33 mouse cellular contexts compared by ENCODE assay signal in genomic region chr9:46241818-46242217, GRCm38 (mm10). TPM values are rescaled to one million over a fixed set of nuclear protein-coding genes. Genes with fewer than 3 reads are reported as not detected.
DNase-seq lines count a peak whose midpoint lies in the region; ATAC-seq and TF ChIP-seq lines count a peak whose summit lies in the region.
"Had no signal": no experiment of that assay in that cellular context is flagged by ENCODE, and none has a peak within 500 bp of the region (broad histone marks: within the 10 kb centered on the region; RNA-seq: fewer than 3 reads in every experiment).

No protein-coding gene starts in this region.

- no peak for TF ChIP-seq POLR2A in liver, adult 2 months (IDR thresholded peaks at IDR 0.05; ENCODE audit: extremely low read depth, insufficient read depth, low read length)

- no peak overlapping the region for H3K4me3 ChIP-seq in liver, adult 2 months (ENCODE audit: insufficient read depth, low read depth, low read length)
- H3K4me3 ChIP-seq in liver, embryonic 12.5 days = no peak overlapping the region
- H3K4me3 ChIP-seq in intestine, postnatal 0 days (ENCODE audit: low read depth, low read length) = peak overlapping the region; percentile 42
- no peak overlapping the region for H3K4me3 ChIP-seq in stomach, embryonic 15.5 days (replicated peaks)
- H3K4me3 ChIP-seq in kidney, embryonic 15.5 days (replicated peaks) = no peak overlapping the region
- no peak overlapping the region for H3K4me3 ChIP-seq in forebrain, embryonic 14.5 days (ENCODE audit: low read depth, low read length)
- H3K4me3 ChIP-seq: embryonic facial prominence, embryonic 12.5 days; embryonic facial prominence, embryonic 15.5 days; erythroblast, embryonic 14.5 days; forebrain, embryonic 12.5 days; hindbrain, embryonic 12.5 days; hindbrain, embryonic 15.5 days had no signal

- no peak for TF ChIP-seq CTCF in liver, adult 2 months (IDR thresholded peaks at IDR 0.05; ENCODE audit: low read depth, low read length)
- no peak for TF ChIP-seq CTCF in intestine, postnatal 0 days (IDR thresholded peaks at IDR 0.05; ENCODE audit: low read depth)

- H3K79me2 ChIP-seq in liver, adult 2 months (ENCODE audit: control insufficient read depth, insufficient read depth, low read length) = no peaks in the 10 kb centered on the region; the same call in 1 of the 2 replicates

- 64% methylated on average over 2 of the region's 2 CpGs for WGBS in liver, adult 2 months
- 61% methylated on average over 2 of the region's 2 CpGs for WGBS in liver, embryonic 12.5 days (ENCODE audit: insufficient replicate concordance)
- WGBS in intestine, postnatal 0 days = 29% methylated on average over 2 of the region's 2 CpGs
- 64% methylated on average over 2 of the region's 2 CpGs for WGBS in stomach, embryonic 15.5 days
- 81% methylated on average over 2 of the region's 2 CpGs for WGBS in kidney, embryonic 15.5 days
- WGBS in forebrain, embryonic 14.5 days = 84% methylated on average over 2 of the region's 2 CpGs

- ATAC-seq in liver, embryonic 12.5 days = no peak
- no peak for ATAC-seq in intestine, postnatal 0 days
- ATAC-seq in stomach, embryonic 15.5 days (ENCODE audit: insufficient read depth, low FRiP score, low read depth) = peak; percentile 65
- no peak for ATAC-seq in kidney, embryonic 15.5 days (replicated peaks; ENCODE audit: low FRiP score)
- no peak for ATAC-seq in forebrain, embryonic 14.5 days
- ATAC-seq in erythroblast, adult 5-6 weeks (replicated peaks; ENCODE audit: low FRiP score, poor library complexity, severe bottlenecking) = no peak
- ATAC-seq: forebrain, embryonic 16.5 days; Patski had no signal

- no peak overlapping the region for H3K4me2 ChIP-seq in liver, embryonic 12.5 days
- peak overlapping the region; percentile 46 for H3K4me2 ChIP-seq in intestine, postnatal 0 days (replicated peaks; ENCODE audit: low read depth)
- no peak overlapping the region for H3K4me2 ChIP-seq in stomach, embryonic 15.5 days
- no peak overlapping the region for H3K4me2 ChIP-seq in kidney, embryonic 15.5 days
- no peak overlapping the region for H3K4me2 ChIP-seq in forebrain, embryonic 14.5 days (ENCODE audit: low read length)
- H3K4me2 ChIP-seq: embryonic facial prominence, embryonic 12.5 days; embryonic facial prominence, embryonic 15.5 days; forebrain, embryonic 12.5 days; heart, embryonic 11.5 days; hindbrain, embryonic 12.5 days; hindbrain, embryonic 15.5 days had no signal

- H3K4me1 ChIP-seq in liver, adult 2 months (ENCODE audit: control insufficient read depth, insufficient read depth, low read length) = peaks cover 28% of the 10 kb centered on the region
- H3K4me1 ChIP-seq in liver, embryonic 12.5 days = no peaks in the 10 kb centered on the region; the same call in none of the 2 replicates
- 0 out of 2 replicates have a peak, but pooled peaks cover 2% of the 10 kb centered on the region for H3K4me1 ChIP-seq in intestine, postnatal 0 days (replicated peaks; ENCODE audit: control insufficient read depth, insufficient read depth, low read length)
- H3K4me1 ChIP-seq in stomach, embryonic 15.5 days = peaks cover 9% of the 10 kb centered on the region; the same call in 1 of the 2 replicates
- H3K4me1 ChIP-seq in kidney, embryonic 15.5 days = no peaks in the 10 kb centered on the region
- H3K4me1 ChIP-seq in forebrain, embryonic 14.5 days (ENCODE audit: control insufficient read depth, insufficient read depth, low read length) = no peaks in the 10 kb centered on the region
- H3K4me1 ChIP-seq: embryonic facial prominence, embryonic 12.5 days; embryonic facial prominence, embryonic 15.5 days; forebrain, embryonic 12.5 days; hindbrain, embryonic 12.5 days; hindbrain, embryonic 15.5 days had no signal

- no peaks in the 10 kb centered on the region for H3K27me3 ChIP-seq in liver, adult 2 months (ENCODE audit: control insufficient read depth, insufficient read depth, low read length)
- H3K27me3 ChIP-seq in liver, embryonic 12.5 days (replicated peaks) = peaks cover 32% of the 10 kb centered on the region; the same call in 1 of the 2 replicates
- no peaks in the 10 kb centered on the region for H3K27me3 ChIP-seq in intestine, postnatal 0 days (replicated peaks; ENCODE audit: control insufficient read depth, insufficient read depth, low read length)
- H3K27me3 ChIP-seq in stomach, embryonic 15.5 days (replicated peaks) = no peaks in the 10 kb centered on the region
- H3K27me3 ChIP-seq in kidney, embryonic 15.5 days = no peaks in the 10 kb centered on the region
- no peaks in the 10 kb centered on the region for H3K27me3 ChIP-seq in forebrain, embryonic 14.5 days (replicated peaks; ENCODE audit: control insufficient read depth, insufficient read depth, low read length)
- H3K27me3 ChIP-seq: embryonic facial prominence, embryonic 12.5 days; embryonic facial prominence, embryonic 15.5 days; hindbrain, embryonic 12.5 days; hindbrain, embryonic 15.5 days had no signal

- H3K9me3 ChIP-seq in liver, embryonic 12.5 days (replicated peaks) = no peaks in the 10 kb centered on the region
- no peaks in the 10 kb centered on the region for H3K9me3 ChIP-seq in intestine, postnatal 0 days (ENCODE audit: control insufficient read depth)
- no peaks in the 10 kb centered on the region for H3K9me3 ChIP-seq in stomach, embryonic 15.5 days
- H3K9me3 ChIP-seq in kidney, embryonic 15.5 days (replicated peaks) = no peaks in the 10 kb centered on the region
- H3K9me3 ChIP-seq in forebrain, embryonic 14.5 days (replicated peaks; ENCODE audit: control insufficient read depth, low read length) = no peaks in the 10 kb centered on the region
- H3K9me3 ChIP-seq: embryonic facial prominence, embryonic 12.5 days; embryonic facial prominence, embryonic 15.5 days; forebrain, embryonic 12.5 days; hindbrain, embryonic 12.5 days; hindbrain, embryonic 15.5 days had no signal

- peak; percentile 45 for DNase-seq in liver, adult 2 months (ENCODE audit: extremely low read depth, low read depth, low spot score)
- peak; percentile 87 for DNase-seq in yolk sac, embryonic 10.5 days (ENCODE audit: low spot score)
- DNase-seq in forebrain, embryonic 14.5 days (ENCODE audit: low spot score) = no peak
- DNase-seq: adrenal gland, postnatal 10 days; adrenal gland, postnatal 36 days; cerebellum, adult 18-20 months; cerebellum, adult 9-10 months; cerebellum, postnatal 25 days; gastrocnemius, postnatal 10 days; heart, adult 11 months had no signal

- peak overlapping the region; percentile 71 for H3K9ac ChIP-seq in liver, adult 2 months (ENCODE audit: low read depth, low read length)
- no peak overlapping the region for H3K9ac ChIP-seq in liver, embryonic 12.5 days
- H3K9ac ChIP-seq in intestine, postnatal 0 days (ENCODE audit: low read depth, low read length) = peak overlapping the region; percentile 80
- no peak overlapping the region for H3K9ac ChIP-seq in stomach, embryonic 15.5 days
- no peak overlapping the region for H3K9ac ChIP-seq in kidney, embryonic 15.5 days
- no peak overlapping the region for H3K9ac ChIP-seq in forebrain, embryonic 14.5 days (ENCODE audit: low read length)
- H3K9ac ChIP-seq: embryonic facial prominence, embryonic 12.5 days; embryonic facial prominence, embryonic 15.5 days; forebrain, embryonic 12.5 days; hindbrain, embryonic 12.5 days; hindbrain, embryonic 15.5 days had no signal

- no peaks in the 10 kb centered on the region for H3K36me3 ChIP-seq in liver, adult 2 months (ENCODE audit: control insufficient read depth, insufficient read depth, low read length)
- no peaks in the 10 kb centered on the region for H3K36me3 ChIP-seq in liver, embryonic 12.5 days
- peaks cover 6% of the 10 kb centered on the region; the same call in 1 of the 2 replicates for H3K36me3 ChIP-seq in intestine, postnatal 0 days (ENCODE audit: control insufficient read depth, insufficient read depth)
- H3K36me3 ChIP-seq in stomach, embryonic 15.5 days = no peaks in the 10 kb centered on the region
- no peaks in the 10 kb centered on the region for H3K36me3 ChIP-seq in kidney, embryonic 15.5 days
- no peaks in the 10 kb centered on the region for H3K36me3 ChIP-seq in forebrain, embryonic 14.5 days (ENCODE audit: control insufficient read depth, insufficient read depth, low read length)
- H3K36me3 ChIP-seq: embryonic facial prominence, embryonic 12.5 days; embryonic facial prominence, embryonic 15.5 days; forebrain, embryonic 12.5 days; hindbrain, embryonic 12.5 days; hindbrain, embryonic 15.5 days had no signal

- peak overlapping the region; percentile 91 for H3K27ac ChIP-seq in liver, adult 2 months (replicated peaks; ENCODE audit: insufficient read depth, low read depth, low read length)
- H3K27ac ChIP-seq in liver, embryonic 12.5 days = no peak overlapping the region
- H3K27ac ChIP-seq in intestine, postnatal 0 days (ENCODE audit: low read depth, low read length) = peak overlapping the region; percentile 95
- H3K27ac ChIP-seq in stomach, embryonic 15.5 days = no peak overlapping the region
- H3K27ac ChIP-seq in kidney, embryonic 15.5 days = no peak overlapping the region
- no peak overlapping the region for H3K27ac ChIP-seq in forebrain, embryonic 14.5 days (ENCODE audit: low read depth, low read length)
- H3K27ac ChIP-seq: embryonic facial prominence, embryonic 12.5 days; embryonic facial prominence, embryonic 15.5 days; forebrain, embryonic 12.5 days; hindbrain, embryonic 12.5 days; hindbrain, embryonic 15.5 days had no signal

RNA-seq across cellular contexts. Expression of gene Apoa4, which starts 1.3 kb away (rescaled TPM):
- 187 and 323 TPM in 2 replicates for total RNA-seq in liver, adult 2 months (2014; rRNA removed)
- 177 and 239 TPM in 2 replicates for polyA plus RNA-seq in liver, adult 2 months (2012; rRNA removed)
- polyA plus RNA-seq in liver, embryonic 12.5 days (2016; fragmentation: Nextera tagmentation; extraction: Ambion mirVana) = not detected in 2 replicates
- 27,935 and 31,935 TPM in 2 replicates for polyA plus RNA-seq in intestine, postnatal 0 days (2015; fragmentation: Nextera tagmentation; extraction: Ambion mirVana)
- 86.6 and 91.9 TPM in 2 replicates for polyA plus RNA-seq in stomach, embryonic 15.5 days (2015; fragmentation: Nextera tagmentation; extraction: Ambion mirVana)
- not detected in 2 replicates for polyA plus RNA-seq in kidney, embryonic 15.5 days (2015; fragmentation: Nextera tagmentation; extraction: Ambion mirVana)
- polyA plus RNA-seq in forebrain, embryonic 14.5 days (2014; fragmentation: Nextera tagmentation; extraction: Ambion mirVana) = not detected in 2 replicates
- not detected in 2 replicates for total RNA-seq in erythroblast, adult 5-6 weeks (2015; ENCODE audit: low replicate concordance)
- not detected in 2 replicates for total RNA-seq in erythroblast, adult 5-6 weeks (2017; ENCODE audit: low replicate concordance)
- total RNA-seq: common myeloid progenitor, adult 5-6 weeks; ES-E14; gastrocnemius, adult 18-20 months; gastrocnemius, postnatal 10 days; heart, adult 8-10 months; heart, postnatal 25 days; hematopoietic stem cell, adult 5-6 weeks had no signal
- polyA plus RNA-seq: embryonic facial prominence, embryonic 12.5 days; erythroblast, embryonic 14.5 days; forebrain, embryonic 12.5 days; forebrain, embryonic 16.5 days; heart, embryonic 11.5 days; heart, embryonic 14.5 days; heart, postnatal 0 days; hindbrain, embryonic 12.5 days; hindbrain, embryonic 15.5 days; Patski had no signal

RNA-seq across cellular contexts. Expression of gene Apoc3, which starts 6.4 kb away (rescaled TPM):
- total RNA-seq in liver, adult 2 months (2014; rRNA removed) = 2,319 and 2,365 TPM in 2 replicates
- 8,710 and 9,739 TPM in 2 replicates for polyA plus RNA-seq in liver, adult 2 months (2012; rRNA removed)
- polyA plus RNA-seq in liver, embryonic 12.5 days (2016; fragmentation: Nextera tagmentation; extraction: Ambion mirVana) = 2.1 and 2.4 TPM in 2 replicates
- polyA plus RNA-seq in intestine, postnatal 0 days (2015; fragmentation: Nextera tagmentation; extraction: Ambion mirVana) = 8,073 and 8,903 TPM in 2 replicates
- 46.5 and 53.1 TPM in 2 replicates for polyA plus RNA-seq in stomach, embryonic 15.5 days (2015; fragmentation: Nextera tagmentation; extraction: Ambion mirVana)
- polyA plus RNA-seq in kidney, embryonic 15.5 days (2015; fragmentation: Nextera tagmentation; extraction: Ambion mirVana) = 0.93 TPM in 1 of 2 replicates, not detected in the other
- not detected in 2 replicates for polyA plus RNA-seq in forebrain, embryonic 14.5 days (2014; fragmentation: Nextera tagmentation; extraction: Ambion mirVana)
- not detected in 2 replicates for total RNA-seq in erythroblast, adult 5-6 weeks (2015; ENCODE audit: low replicate concordance)
- not detected in 2 replicates for total RNA-seq in erythroblast, adult 5-6 weeks (2017; ENCODE audit: low replicate concordance)
- total RNA-seq: common myeloid progenitor, adult 5-6 weeks; ES-E14; gastrocnemius, postnatal 10 days; gastrocnemius, postnatal 4 days; heart, adult 8-10 months; heart, postnatal 25 days; hematopoietic stem cell, adult 5-6 weeks had no signal
- polyA plus RNA-seq: embryonic facial prominence, embryonic 12.5 days; embryonic facial prominence, embryonic 15.5 days; erythroblast, embryonic 14.5 days; forebrain, embryonic 12.5 days; forebrain, embryonic 16.5 days; heart, embryonic 11.5 days; heart, embryonic 14.5 days; heart, postnatal 0 days; hindbrain, embryonic 12.5 days; hindbrain, embryonic 15.5 days; Patski had no signal

RNA-seq across cellular contexts. Expression of gene Apoa1, which starts 13.4 kb away (rescaled TPM):
- 4,768 and 8,294 TPM in 2 replicates for total RNA-seq in liver, adult 2 months (2014; rRNA removed)
- 7,598 and 8,406 TPM in 2 replicates for polyA plus RNA-seq in liver, adult 2 months (2012; rRNA removed)
- polyA plus RNA-seq in liver, embryonic 12.5 days (2016; fragmentation: Nextera tagmentation; extraction: Ambion mirVana) = 1,440 and 1,454 TPM in 2 replicates
- polyA plus RNA-seq in intestine, postnatal 0 days (2015; fragmentation: Nextera tagmentation; extraction: Ambion mirVana) = 28,401 and 28,927 TPM in 2 replicates
- polyA plus RNA-seq in stomach, embryonic 15.5 days (2015; fragmentation: Nextera tagmentation; extraction: Ambion mirVana) = 515 and 597 TPM in 2 replicates
- polyA plus RNA-seq in kidney, embryonic 15.5 days (2015; fragmentation: Nextera tagmentation; extraction: Ambion mirVana) = 32.7 and 67.5 TPM in 2 replicates
- 1.6 and 2.0 TPM in 2 replicates for polyA plus RNA-seq in forebrain, embryonic 14.5 days (2014; fragmentation: Nextera tagmentation; extraction: Ambion mirVana)
- total RNA-seq in erythroblast, adult 5-6 weeks (2015; ENCODE audit: low replicate concordance) = not detected in 2 replicates
- total RNA-seq in erythroblast, adult 5-6 weeks (2017; ENCODE audit: low replicate concordance) = not detected in 2 replicates
- total RNA-seq: common myeloid progenitor, adult 5-6 weeks; heart, adult 8-10 months; heart, postnatal 25 days; hematopoietic stem cell, adult 5-6 weeks had no signal
- polyA plus RNA-seq: Patski had no signal

RNA-seq across cellular contexts. Expression of gene Apoa5, which starts 26.6 kb away (rescaled TPM):
- 771 and 1,014 TPM in 2 replicates for total RNA-seq in liver, adult 2 months (2014; rRNA removed)
- 2,298 and 3,079 TPM in 2 replicates for polyA plus RNA-seq in liver, adult 2 months (2012; rRNA removed)
- polyA plus RNA-seq in liver, embryonic 12.5 days (2016; fragmentation: Nextera tagmentation; extraction: Ambion mirVana) = 0.25 and 0.33 TPM in 2 replicates
- polyA plus RNA-seq in intestine, postnatal 0 days (2015; fragmentation: Nextera tagmentation; extraction: Ambion mirVana) = 0.56 and 0.64 TPM in 2 replicates
- polyA plus RNA-seq in stomach, embryonic 15.5 days (2015; fragmentation: Nextera tagmentation; extraction: Ambion mirVana) = 0.17 and 0.26 TPM in 2 replicates
- polyA plus RNA-seq in kidney, embryonic 15.5 days (2015; fragmentation: Nextera tagmentation; extraction: Ambion mirVana) = not detected in 2 replicates
- not detected in 2 replicates for polyA plus RNA-seq in forebrain, embryonic 14.5 days (2014; fragmentation: Nextera tagmentation; extraction: Ambion mirVana)
- not detected in 2 replicates for total RNA-seq in erythroblast, adult 5-6 weeks (2015; ENCODE audit: low replicate concordance)
- not detected in 2 replicates for total RNA-seq in erythroblast, adult 5-6 weeks (2017; ENCODE audit: low replicate concordance)
- total RNA-seq: common myeloid progenitor, adult 5-6 weeks; gastrocnemius, postnatal 10 days; heart, adult 8-10 months; heart, postnatal 25 days; hematopoietic stem cell, adult 5-6 weeks had no signal
- polyA plus RNA-seq: embryonic facial prominence, embryonic 12.5 days; embryonic facial prominence, embryonic 15.5 days; erythroblast, embryonic 14.5 days; forebrain, embryonic 12.5 days; forebrain, embryonic 16.5 days; heart, embryonic 11.5 days; heart, embryonic 14.5 days; heart, postnatal 0 days; hindbrain, embryonic 15.5 days; Patski had no signal

RNA-seq across cellular contexts. Expression of gene Zpr1, which starts 31.0 kb away (rescaled TPM):
- 25.9 and 42.4 TPM in 2 replicates for total RNA-seq in liver, adult 2 months (2014; rRNA removed)
- 19.5 and 23.0 TPM in 2 replicates for polyA plus RNA-seq in liver, adult 2 months (2012; rRNA removed)
- polyA plus RNA-seq in liver, embryonic 12.5 days (2016; fragmentation: Nextera tagmentation; extraction: Ambion mirVana) = 55.4 and 56.0 TPM in 2 replicates
- polyA plus RNA-seq in intestine, postnatal 0 days (2015; fragmentation: Nextera tagmentation; extraction: Ambion mirVana) = 21.6 and 24.4 TPM in 2 replicates
- polyA plus RNA-seq in stomach, embryonic 15.5 days (2015; fragmentation: Nextera tagmentation; extraction: Ambion mirVana) = 52.2 and 55.9 TPM in 2 replicates
- polyA plus RNA-seq in kidney, embryonic 15.5 days (2015; fragmentation: Nextera tagmentation; extraction: Ambion mirVana) = 58.9 and 61.0 TPM in 2 replicates
- polyA plus RNA-seq in forebrain, embryonic 14.5 days (2014; fragmentation: Nextera tagmentation; extraction: Ambion mirVana) = 68.8 and 70.1 TPM in 2 replicates
- 12.3 and 14.6 TPM in 2 replicates for total RNA-seq in erythroblast, adult 5-6 weeks (2015; ENCODE audit: low replicate concordance)
- total RNA-seq in erythroblast, adult 5-6 weeks (2017; ENCODE audit: low replicate concordance) = 3.9 and 18.1 TPM in 2 replicates

Comparison
In these comparisons a context has a peak if more than half of its experiments do, and no peak if none do; other contexts are left out.
1. H3K27ac ChIP-seq: peak in liver, adult 2 months (single experiment) and intestine, postnatal 0 days (single experiment); none in liver, embryonic 12.5 days (single experiment), stomach, embryonic 15.5 days (single experiment), kidney, embryonic 15.5 days (single experiment) and forebrain, embryonic 14.5 days (single experiment).
2. H3K9ac ChIP-seq: peak in liver, adult 2 months (single experiment) and intestine, postnatal 0 days (single experiment); none in liver, embryonic 12.5 days (single experiment), stomach, embryonic 15.5 days (single experiment), kidney, embryonic 15.5 days (single experiment) and forebrain, embryonic 14.5 days (single experiment).
3. RNA of gene Apoc3, which starts 6.4 kb away (polyA plus RNA-seq): 8,073 to 8,903 TPM in intestine, postnatal 0 days and 8,710 to 9,739 TPM in liver, adult 2 months; 46.5 to 53.1 TPM in stomach, embryonic 15.5 days, 2.1 to 2.4 TPM in liver, embryonic 12.5 days, 0.93 TPM in kidney, embryonic 15.5 days and not detected in forebrain, embryonic 14.5 days; every median in the first group is over 100 times any median in the second.
4. RNA of gene Apoa4, which starts 1.3 kb away (polyA plus RNA-seq): 27,935 to 31,935 TPM in intestine, postnatal 0 days; 177 to 239 TPM in liver, adult 2 months, 86.6 to 91.9 TPM in stomach, embryonic 15.5 days, not detected in kidney, embryonic 15.5 days, not detected in liver, embryonic 12.5 days and not detected in forebrain, embryonic 14.5 days; every median in the first group is over 100 times any median in the second.
5. RNA of gene Apoa1, which starts 13.4 kb away (polyA plus RNA-seq): 28,401 to 28,927 TPM in intestine, postnatal 0 days, 7,598 to 8,406 TPM in liver, adult 2 months, 1,440 to 1,454 TPM in liver, embryonic 12.5 days, 515 to 597 TPM in stomach, embryonic 15.5 days and 32.7 to 67.5 TPM in kidney, embryonic 15.5 days; 1.6 to 2.0 TPM in forebrain, embryonic 14.5 days; every median in the first group is over 10 times any median in the second.